In the genomic region with DNA sequence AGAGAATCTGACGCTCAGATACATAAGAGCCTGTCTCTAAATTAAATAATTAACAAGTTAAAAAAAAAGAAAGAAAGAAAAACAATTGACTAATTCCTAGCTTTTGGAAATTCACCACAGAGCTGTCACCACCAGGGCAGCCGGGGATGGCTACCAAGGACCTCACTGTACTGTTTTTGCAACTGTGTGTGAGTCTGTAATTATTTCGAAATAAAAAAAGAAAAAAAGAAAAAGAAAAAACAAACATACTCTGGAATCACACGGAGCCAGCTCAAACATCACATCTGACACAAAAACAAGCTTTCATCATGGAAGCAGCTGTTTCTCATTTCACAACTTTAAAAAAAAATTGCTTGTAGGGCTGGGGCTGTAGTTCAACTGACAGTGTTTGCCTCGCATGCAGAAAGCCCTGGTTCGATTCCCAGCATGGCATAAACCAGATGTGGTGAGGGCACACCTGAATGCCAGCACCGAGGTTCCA, we compare ENCODE assay signal across 19 mouse cellular contexts.
A peak's percentile ranks its signal among the peaks of the same experiment; 100 is the strongest.
DNase-seq lines count a peak whose midpoint lies in the region; ATAC-seq lines count a peak whose summit lies in the region.
"Had no signal": no experiment of that assay in that cellular context is flagged by ENCODE, and none has a peak within 500 bp of the region (broad histone marks: within the 10 kb centered on the region; RNA-seq: fewer than 3 reads in every experiment).

No protein-coding gene starts in this region.

- no peaks in the 10 kb centered on the region for H3K9me3 ChIP-seq in heart, embryonic 11.5 days (replicated peaks; ENCODE audit: control insufficient read depth, low read length)
- H3K9me3 ChIP-seq: embryonic facial prominence, embryonic 12.5 days; forebrain, embryonic 15.5 days; heart, embryonic 15.5 days; intestine, embryonic 15.5 days; liver, embryonic 15.5 days; neural tube, embryonic 12.5 days had no signal

- WGBS in heart, embryonic 11.5 days (ENCODE audit: insufficient replicate concordance), result 62% methylated on average over 7 of the region's 7 CpGs

- no peak overlapping the region for H3K27ac ChIP-seq in heart, embryonic 11.5 days (ENCODE audit: low read depth, low read length)
- H3K27ac ChIP-seq: embryonic facial prominence, embryonic 12.5 days; heart, embryonic 15.5 days; intestine, embryonic 15.5 days; liver, embryonic 15.5 days; neural tube, embryonic 12.5 days had no signal

- no peaks in the 10 kb centered on the region for H3K4me1 ChIP-seq in heart, embryonic 11.5 days (ENCODE audit: control insufficient read depth, insufficient read depth, low read length)
- H3K4me1 ChIP-seq: embryonic facial prominence, embryonic 12.5 days; intestine, embryonic 15.5 days; liver, embryonic 15.5 days had no signal

- H3K4me2 ChIP-seq in heart, embryonic 11.5 days, result no peak overlapping the region
- H3K4me2 ChIP-seq: embryonic facial prominence, embryonic 12.5 days; forebrain, embryonic 15.5 days; heart, embryonic 15.5 days; intestine, embryonic 15.5 days; liver, embryonic 15.5 days; neural tube, embryonic 12.5 days had no signal

- ATAC-seq in heart, embryonic 11.5 days (replicated peaks; ENCODE audit: insufficient number of reproducible peaks, low FRiP score, low TSS enrichment), result no peak
- ATAC-seq in activated CD4-positive, CD25-positive, alpha-beta regulatory T cell, adult 4 months, result no peak
- ATAC-seq: forebrain, embryonic 15.5 days; intestine, embryonic 15.5 days had no signal

- DNase-seq in heart, adult 11 months, result peak; percentile 95
- DNase-seq in 3134 (ENCODE audit: extremely low read depth, insufficient read length, low spot score), result peak; percentile 63
- DNase-seq in adrenal gland, postnatal 10 days, result peak; percentile 33
- peak; percentile 40 for DNase-seq in heart, postnatal 25 days (ENCODE audit: low spot score)
- DNase-seq in frontal cortex, postnatal 10 days (ENCODE audit: low spot score in 2 of 2), result no peak
- no peak for DNase-seq in thymus, postnatal 10 days (ENCODE audit: low spot score in 2 of 2)
- DNase-seq: cerebellum, adult 11 months; midbrain, embryonic 14.5 days; right cerebral cortex, adult 18-20 months; thymus, postnatal 4 days had no signal

- H3K36me3 ChIP-seq in heart, embryonic 11.5 days (ENCODE audit: control insufficient read depth, insufficient read depth, low read length), result no peaks in the 10 kb centered on the region
- H3K36me3 ChIP-seq: embryonic facial prominence, embryonic 12.5 days; forebrain, embryonic 15.5 days; heart, embryonic 15.5 days; intestine, embryonic 15.5 days; liver, embryonic 15.5 days; neural tube, embryonic 12.5 days had no signal

- no peak overlapping the region for H3K4me3 ChIP-seq in heart, embryonic 11.5 days (ENCODE audit: low read depth, low read length)
- H3K4me3 ChIP-seq: embryonic facial prominence, embryonic 12.5 days; forebrain, embryonic 15.5 days; heart, embryonic 15.5 days; intestine, embryonic 15.5 days; liver, embryonic 15.5 days; neural tube, embryonic 12.5 days had no signal

- no peaks in the 10 kb centered on the region for H3K27me3 ChIP-seq in heart, embryonic 11.5 days (ENCODE audit: control insufficient read depth, insufficient read depth, low read length)
- H3K27me3 ChIP-seq: CH12.LX; embryonic facial prominence, embryonic 12.5 days; forebrain, embryonic 15.5 days; heart, embryonic 15.5 days; intestine, embryonic 15.5 days; liver, embryonic 15.5 days; neural tube, embryonic 12.5 days had no signal

- no peak overlapping the region for H3K9ac ChIP-seq in heart, embryonic 11.5 days (ENCODE audit: low read depth, low read length)
- H3K9ac ChIP-seq: embryonic facial prominence, embryonic 12.5 days; forebrain, embryonic 15.5 days; heart, embryonic 15.5 days; intestine, embryonic 15.5 days; liver, embryonic 15.5 days; neural tube, embryonic 12.5 days had no signal

- intact Hi-C loops in heart, postnatal 25 days (cut with DNase I), result loop anchor here (10.0 kb wide), 1 partner anchor 159 kb away; no protein-coding TSS in a partner anchor

Comparison
In these comparisons a context has a peak if more than half of its experiments do, and no peak if none do; other contexts are left out.
1. DNase-seq: peak in heart, adult 11 months (single experiment), 3134 (single experiment), adrenal gland, postnatal 10 days (single experiment) and heart, postnatal 25 days (single experiment); none in frontal cortex, postnatal 10 days (0 of 2) and thymus, postnatal 10 days (0 of 2).